Mouse (Mus musculus): ENCODE measurements around the gene Zmiz1. TPM values are rescaled to one million over a fixed set of nuclear protein-coding genes. Genes with fewer than 3 reads are reported as not detected.

The Zmiz1 gene
- polyA plus RNA-seq, 1 experiment, result 63.7 TPM

- WGBS, result 11% methylated on average over 9 of the region's 9 CpGs
These were observed 56.9 kb downstream of the Zmiz1 start for GRCm38 (mm10) chr14:25515924-25516323.

GRCm38 (mm10) chr14:25516640-25517591 lies 57.9 kb downstream of the Zmiz1 start:
- no peak overlapping the region for H3K4me3 ChIP-seq (replicated peaks; ENCODE audit: insufficient read depth, low read depth, low read length)
- H3K4me1 ChIP-seq (ENCODE audit: control insufficient read depth, insufficient read depth, low read length), result peaks cover 87% of the 10 kb centered on the region
- TF ChIP-seq POLR2A (IDR thresholded peaks at IDR 0.05; ENCODE audit: borderline replicate concordance, insufficient read depth, low read length), result no peak
- peak; percentile 52; the same call in 1 of the 2 replicates for TF ChIP-seq CTCF (IDR thresholded peaks at IDR 0.05; ENCODE audit: borderline replicate concordance, insufficient read depth, low read depth, low read length)
- peak overlapping the region; percentile 12 for H3K27ac ChIP-seq (ENCODE audit: insufficient read depth, low read length)
- H3K27me3 ChIP-seq (ENCODE audit: control insufficient read depth, insufficient read depth, low read length), result no peaks in the 10 kb centered on the region
- DNase-seq, result peak; percentile 63 to 70
- WGBS, result 24% methylated on average over 13 of the region's 13 CpGs

More at GRCm38 (mm10) chr14:25515924-25516323, 56.9 kb downstream of the Zmiz1 start:
- Histone ChIP-seq H3K27me3 (ENCODE audit: control insufficient read depth, insufficient read depth, low read length) (no peaks in the 10 kb centered on the region), H3K4me1 (ENCODE audit: control insufficient read depth, insufficient read depth, low read length) (peaks cover 87% of the 10 kb centered on the region), H3K27ac (ENCODE audit: insufficient read depth, low read length) (peak overlapping the region; percentile 43; the same call in 1 of the 2 replicates), H3K4me3 (replicated peaks; ENCODE audit: insufficient read depth, low read depth, low read length) (no peak overlapping the region)
- peak in 1 of 2 experiments; percentile 57 for DNase-seq
- no peak for TF ChIP-seq CTCF (IDR thresholded peaks at IDR 0.05; ENCODE audit: borderline replicate concordance, insufficient read depth, low read depth, low read length)
- TF ChIP-seq POLR2A (IDR thresholded peaks at IDR 0.05; ENCODE audit: borderline replicate concordance, insufficient read depth, low read length), result no peak

- Histone ChIP-seq H3K27me3 (ENCODE audit: control insufficient read depth, insufficient read depth, low read length) (no peaks in the 10 kb centered on the region), H3K4me3 (replicated peaks; ENCODE audit: insufficient read depth, low read depth, low read length) (no peak overlapping the region), H3K27ac (ENCODE audit: insufficient read depth, low read length) (peak overlapping the region; percentile 62), H3K4me1 (ENCODE audit: control insufficient read depth, insufficient read depth, low read length) (peaks cover 89% of the 10 kb centered on the region)
- no peak for DNase-seq
- 58% methylated on average over 5 of the region's 5 CpGs for WGBS
- TF ChIP-seq POLR2A (IDR thresholded peaks at IDR 0.05; ENCODE audit: borderline replicate concordance, insufficient read depth, low read length) (no peak), CTCF (IDR thresholded peaks at IDR 0.05; ENCODE audit: borderline replicate concordance, insufficient read depth, low read depth, low read length) (no peak)
These were observed 59.7 kb downstream of the Zmiz1 start for GRCm38 (mm10) chr14:25518645-25519044.

GRCm38 (mm10) chr14:25519656-25520055 lies 60.7 kb downstream of the Zmiz1 start:
- Histone ChIP-seq H3K4me3 (replicated peaks; ENCODE audit: insufficient read depth, low read depth, low read length) (peak overlapping the region; percentile 1), H3K4me1 (ENCODE audit: control insufficient read depth, insufficient read depth, low read length) (peaks cover 92% of the 10 kb centered on the region), H3K27me3 (ENCODE audit: control insufficient read depth, insufficient read depth, low read length) (no peaks in the 10 kb centered on the region), H3K27ac (ENCODE audit: insufficient read depth, low read length) (peak overlapping the region; percentile 92)
- TF ChIP-seq CTCF (IDR thresholded peaks at IDR 0.05; ENCODE audit: borderline replicate concordance, insufficient read depth, low read depth, low read length) (peak; percentile 18; the same call in 1 of the 2 replicates), POLR2A (IDR thresholded peaks at IDR 0.05; ENCODE audit: borderline replicate concordance, insufficient read depth, low read length) (no peak)
- WGBS, result 6% methylated on average over 4 of the region's 4 CpGs
- peak; percentile 94 to 98 for DNase-seq

- peaks cover 92% of the 10 kb centered on the region for H3K4me1 ChIP-seq (ENCODE audit: control insufficient read depth, insufficient read depth, low read length)
- peak overlapping the region; percentile 92 for H3K27ac ChIP-seq (ENCODE audit: insufficient read depth, low read length)
- peak; percentile 74 to 80 for DNase-seq
- no peaks in the 10 kb centered on the region for H3K27me3 ChIP-seq (ENCODE audit: control insufficient read depth, insufficient read depth, low read length)
- no peak overlapping the region for H3K4me3 ChIP-seq (replicated peaks; ENCODE audit: insufficient read depth, low read depth, low read length)
- TF ChIP-seq CTCF (IDR thresholded peaks at IDR 0.05; ENCODE audit: borderline replicate concordance, insufficient read depth, low read depth, low read length) (no peak), POLR2A (IDR thresholded peaks at IDR 0.05; ENCODE audit: borderline replicate concordance, insufficient read depth, low read length) (no peak)
- 10% methylated on average over 4 of the region's 4 CpGs for WGBS
These were observed 61.6 kb downstream of the Zmiz1 start for GRCm38 (mm10) chr14:25520589-25520988.

GRCm38 (mm10) chr14:25520991-25521390 lies 62.0 kb downstream of the Zmiz1 start:
- Histone ChIP-seq H3K27me3 (ENCODE audit: control insufficient read depth, insufficient read depth, low read length) (no peaks in the 10 kb centered on the region), H3K4me3 (replicated peaks; ENCODE audit: insufficient read depth, low read depth, low read length) (no peak overlapping the region), H3K27ac (ENCODE audit: insufficient read depth, low read length) (peak overlapping the region; percentile 92), H3K4me1 (ENCODE audit: control insufficient read depth, insufficient read depth, low read length) (peaks cover 92% of the 10 kb centered on the region)
- DNase-seq, result no peak
- TF ChIP-seq CTCF (IDR thresholded peaks at IDR 0.05; ENCODE audit: borderline replicate concordance, insufficient read depth, low read depth, low read length) (no peak), POLR2A (IDR thresholded peaks at IDR 0.05; ENCODE audit: borderline replicate concordance, insufficient read depth, low read length) (no peak)
- WGBS, result 17% methylated on average over 9 of the region's 9 CpGs

- no peak; the same call in 1 of the 2 replicates for TF ChIP-seq CTCF (IDR thresholded peaks at IDR 0.05; ENCODE audit: borderline replicate concordance, insufficient read depth, low read depth, low read length)
- no peak for TF ChIP-seq POLR2A (IDR thresholded peaks at IDR 0.05; ENCODE audit: borderline replicate concordance, insufficient read depth, low read length)
- peak overlapping the region; percentile 92; the same call in 1 of the 2 replicates for H3K27ac ChIP-seq (ENCODE audit: insufficient read depth, low read length)
- peak in 1 of 2 experiments; percentile 68 for DNase-seq
- no peaks in the 10 kb centered on the region for H3K27me3 ChIP-seq (ENCODE audit: control insufficient read depth, insufficient read depth, low read length)
- peaks cover 92% of the 10 kb centered on the region for H3K4me1 ChIP-seq (ENCODE audit: control insufficient read depth, insufficient read depth, low read length)
- H3K4me3 ChIP-seq (replicated peaks; ENCODE audit: insufficient read depth, low read depth, low read length), result no peak overlapping the region
- WGBS, result 27% methylated on average over 4 of the region's 4 CpGs
These were observed 62.5 kb downstream of the Zmiz1 start for GRCm38 (mm10) chr14:25521500-25521899.

Data from cerebellum, adult 2 months (tissue).